Mouse (Mus musculus) liver, postnatal 0 days (tissue): ENCODE data around the gene Nkiras1.

ENCODE experiments used
- CTCF ChIP-seq: sonication (generic); IDR thresholded peaks from 2 replicates; pipeline ENCODE4 v1.5.1; 2016; ENCODE audit warnings: antibody characterized with exemption, low read depth
- EP300 ChIP-seq: IDR thresholded peaks from 2 replicates; pipeline ENCODE4 v1.6.1; 2016; ENCODE audit warnings: antibody characterized with exemption, low read depth, mild to moderate bottlenecking

DNA sequence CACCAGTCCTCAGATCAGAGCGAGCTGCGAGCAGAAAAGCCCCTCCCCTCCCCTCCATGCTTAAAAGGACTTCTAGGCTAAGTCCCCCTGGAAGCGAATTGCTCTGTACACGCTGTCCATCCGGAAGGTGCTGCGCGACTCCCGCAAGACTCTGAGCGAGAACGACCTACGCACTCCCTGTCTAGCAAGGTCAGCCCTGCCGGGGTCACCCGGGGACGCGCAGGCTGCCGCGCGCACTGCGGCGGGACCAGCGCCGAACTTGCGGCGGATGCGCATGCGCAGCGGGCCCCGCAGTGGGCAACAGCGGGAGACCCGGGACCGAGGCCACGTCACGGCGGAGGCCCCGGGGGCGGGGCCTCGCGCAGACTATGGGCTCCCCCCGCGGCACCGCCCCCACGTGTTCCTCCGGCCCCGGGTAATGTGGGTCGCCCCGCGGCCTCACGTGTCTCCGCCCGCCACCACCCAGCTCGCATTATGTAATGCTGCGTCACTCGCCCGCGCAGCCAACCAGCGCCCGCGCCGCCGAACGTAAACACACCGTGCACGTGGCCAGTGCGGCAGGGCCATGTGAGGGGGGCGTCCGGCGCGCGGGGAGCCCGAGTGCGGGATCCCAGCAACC lies 32.7 kb upstream of the Nkiras1 start:
- TF ChIP-seq CTCF (no peak), EP300 (0 out of 2 replicates have a peak, but pooled peaks have one; percentile 5)
